Mouse (Mus musculus) natural killer cell, adult 2 months (primary cell): ENCODE results near the gene Pak6.
A peak's percentile ranks its signal among the peaks of the same experiment; 100 is the strongest.

Experiments used
- DNase-seq, 2 experiments: peaks; one replicate each; pipeline ENCODE4 v3.0.0; 2022; ENCODE audit warnings: low spot score in 2 of 2

Gene Pak6

DNA sequence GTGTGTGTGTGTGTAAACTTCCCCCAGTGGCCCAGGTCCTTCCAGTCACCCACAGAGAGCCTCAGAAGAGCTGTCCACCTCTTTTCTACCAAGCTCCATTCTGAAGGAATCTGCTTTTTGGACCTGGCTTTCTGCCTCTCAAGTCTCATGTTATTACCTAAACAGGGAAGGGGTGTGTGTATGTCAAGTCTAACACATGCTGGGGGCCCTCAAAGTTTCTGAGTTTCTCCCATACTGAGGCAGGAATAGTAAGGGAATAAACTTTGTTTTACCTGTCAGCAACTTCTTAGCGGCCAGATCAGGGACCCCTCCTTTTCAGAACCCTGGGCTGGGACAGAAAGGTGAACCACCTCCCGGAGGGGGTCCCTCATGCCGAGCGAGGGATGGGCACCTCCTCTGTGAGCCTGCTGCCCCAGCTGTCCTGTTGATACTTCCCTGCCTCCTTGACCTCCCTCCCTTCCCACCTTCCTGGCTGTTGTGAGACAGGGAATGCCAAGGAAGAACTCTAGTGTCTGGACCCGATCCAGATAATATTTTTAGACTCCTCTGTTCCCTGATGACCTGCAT is 34.3 kb downstream of the Pak6 start:
- no peak for DNase-seq

- no peak for DNase-seq
Measured at GRCm38 (mm10) chr2:118697955-118698354, 34.9 kb downstream of the Pak6 start.

- DNase-seq: peak; percentile 73 to 80
Measured at GRCm38 (mm10) chr2:118700179-118701062, 37.3 kb downstream of the Pak6 start.

DNA sequence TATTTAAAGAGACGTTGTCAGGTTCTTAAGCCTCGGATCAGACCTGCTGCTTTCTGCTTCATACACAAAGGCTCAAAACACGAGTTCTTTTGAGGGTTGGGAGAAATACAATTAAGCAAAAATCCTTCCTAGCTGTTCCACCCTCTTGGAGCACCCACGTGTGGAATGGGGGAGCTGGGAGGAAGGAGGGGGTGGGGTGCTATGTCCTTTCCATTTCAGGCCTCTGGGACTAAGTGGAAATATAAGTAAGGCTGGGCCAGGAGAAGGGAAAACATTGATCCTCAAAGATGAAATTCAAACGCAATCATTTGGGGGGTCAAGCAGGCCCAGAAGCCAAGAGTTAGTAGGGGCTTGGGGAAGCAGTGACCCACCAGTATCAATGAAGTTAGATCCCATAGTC is 38.1 kb downstream of the Pak6 start:
- no peak for DNase-seq

DNA sequence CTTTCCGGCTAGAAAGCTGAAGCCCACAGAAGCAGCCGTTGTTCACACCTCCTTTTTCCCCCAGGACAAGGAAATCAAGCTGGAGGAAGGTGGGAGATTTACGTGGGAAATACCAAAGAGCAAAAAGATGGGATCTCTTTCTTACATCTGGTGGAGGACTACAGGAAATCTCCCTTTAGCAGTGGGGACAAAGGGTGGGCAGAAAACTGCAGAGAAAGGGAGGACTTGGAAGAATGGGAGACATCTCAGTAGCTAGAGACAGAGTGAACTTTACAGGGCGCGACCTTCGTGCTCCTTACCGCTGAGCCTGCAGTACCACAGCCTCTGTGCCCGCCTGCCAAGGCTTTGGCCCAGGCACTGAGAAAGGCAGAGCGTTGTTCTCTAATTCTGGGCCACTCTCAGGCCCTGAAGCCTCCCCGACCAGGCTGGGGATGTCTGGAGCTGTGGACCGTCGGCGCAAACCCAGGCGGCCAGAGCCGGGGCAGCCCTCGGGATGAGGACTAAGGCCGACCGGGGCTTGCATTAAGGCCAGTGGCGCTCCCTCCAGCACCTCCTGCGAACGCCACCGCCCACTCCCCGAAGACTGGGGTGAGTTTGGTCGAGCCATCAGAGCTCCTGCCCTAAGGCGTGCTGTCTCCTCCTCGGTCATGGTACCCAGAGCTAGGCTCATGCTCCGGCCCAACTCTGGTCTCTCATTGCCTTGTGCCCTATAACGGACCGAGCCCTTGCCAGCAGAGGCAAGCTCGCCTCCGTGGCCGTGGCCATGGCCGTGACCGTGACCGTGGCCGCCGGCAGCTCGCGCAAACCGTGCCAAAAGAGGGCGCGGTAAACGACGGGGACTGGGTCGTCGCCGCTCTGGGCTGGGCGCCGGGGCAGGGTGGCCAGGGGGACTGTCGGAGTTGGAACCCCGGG is 39.1 kb downstream of the Pak6 start:
- no peak for DNase-seq

- peak in 1 of 2 experiments; percentile 28 for DNase-seq
Measured at GRCm38 (mm10) chr2:118702883-118703761, 40.0 kb downstream of the Pak6 start.

DNA sequence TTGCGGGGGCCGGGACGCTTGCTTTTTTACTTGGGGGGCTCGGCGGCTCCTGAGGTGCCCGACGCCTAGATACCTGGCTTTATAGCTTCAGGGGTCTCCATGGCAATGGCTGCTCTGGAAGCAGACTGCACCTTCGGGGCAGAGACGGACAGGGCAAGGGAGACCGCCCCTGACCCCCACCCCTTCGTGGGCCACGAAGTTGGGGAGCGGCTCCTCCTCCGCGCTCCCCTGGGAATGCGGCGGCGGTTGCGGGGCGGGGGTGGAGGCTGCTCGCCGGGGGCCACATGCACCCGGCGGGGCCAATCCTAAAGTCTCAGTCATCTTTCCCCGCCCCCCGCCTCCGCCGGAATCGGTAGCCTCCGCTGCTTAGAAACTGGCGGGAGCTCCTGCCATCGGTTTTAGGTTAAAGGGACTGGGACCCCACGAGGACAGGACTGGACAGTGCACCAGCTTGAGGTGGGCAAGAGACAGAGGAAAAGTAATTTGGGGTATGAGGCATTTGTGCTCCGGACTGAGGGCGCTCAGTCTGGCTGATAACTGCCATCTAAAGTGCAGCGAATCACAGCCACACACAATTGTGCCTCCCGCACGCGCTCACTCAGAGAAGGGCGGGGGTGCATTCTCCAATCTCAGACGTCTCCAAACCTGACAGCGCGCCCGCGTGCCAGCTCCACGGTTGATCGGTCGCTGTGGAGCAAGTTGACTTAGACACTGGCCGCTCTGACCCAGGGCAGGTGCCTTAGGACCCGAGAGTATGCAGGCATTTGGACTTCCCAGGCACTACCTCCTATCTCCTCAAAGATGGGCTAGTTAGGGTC is 41.0 kb downstream of the Pak6 start, which contains the start of gene Ankrd63:
Gene Ankrd63, minus strand, starts transcription at position 51 of the 818 bp plus-strand sequence.
- no peak for DNase-seq

DNA sequence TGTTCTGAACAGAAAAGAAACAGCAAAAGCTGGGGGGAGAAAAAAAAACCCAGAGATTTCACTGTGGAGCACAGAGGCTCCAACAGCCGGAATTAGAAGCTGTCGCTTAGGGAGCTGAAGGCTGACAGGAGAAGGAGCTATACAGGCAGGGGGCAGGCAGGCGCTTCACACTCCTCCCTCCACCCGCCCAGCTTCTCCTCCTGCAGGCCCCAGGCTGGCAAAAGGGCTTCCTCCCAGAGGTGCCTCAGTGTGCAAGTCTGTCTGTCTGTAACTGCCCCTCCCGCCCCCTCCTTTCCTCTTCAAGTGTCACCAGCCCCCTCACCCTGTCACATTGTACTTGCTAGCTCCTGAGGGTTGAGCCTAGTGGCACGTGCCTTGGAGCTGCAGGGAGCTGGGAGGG is 43.3 kb downstream of the Pak6 start:
- no peak for DNase-seq

GRCm38 (mm10) chr2:118708472-118708871 is 45.4 kb downstream of the Pak6 start:
- no peak for DNase-seq

DNA sequence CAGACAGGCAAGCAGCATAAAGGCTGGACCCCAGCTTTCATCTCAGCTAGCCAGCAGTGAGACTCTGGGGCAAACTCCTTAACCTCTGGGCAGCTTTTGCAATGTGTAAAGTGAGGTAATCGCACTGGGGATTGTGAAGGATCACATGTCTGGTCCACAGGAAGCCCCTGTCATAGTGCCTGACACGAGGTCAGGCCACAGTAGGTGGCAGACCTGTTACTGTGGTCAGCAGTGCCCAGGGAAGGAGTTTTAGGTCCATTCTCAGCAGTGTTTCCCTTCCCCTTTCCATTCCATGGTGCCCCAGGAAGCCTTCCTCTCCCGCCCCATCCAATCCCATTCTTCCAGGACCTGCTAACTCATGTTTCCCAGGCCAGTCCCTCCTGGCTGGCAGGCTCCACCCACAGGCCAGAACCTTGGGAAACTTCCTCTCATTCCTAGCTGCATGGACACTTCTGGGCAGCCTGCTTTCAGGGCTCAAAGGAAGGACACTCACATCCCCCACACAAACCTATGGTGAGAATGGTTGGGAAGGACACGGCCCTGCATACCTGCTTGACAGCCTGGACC is 46.6 kb downstream of the Pak6 start:
- DNase-seq: no peak

DNA sequence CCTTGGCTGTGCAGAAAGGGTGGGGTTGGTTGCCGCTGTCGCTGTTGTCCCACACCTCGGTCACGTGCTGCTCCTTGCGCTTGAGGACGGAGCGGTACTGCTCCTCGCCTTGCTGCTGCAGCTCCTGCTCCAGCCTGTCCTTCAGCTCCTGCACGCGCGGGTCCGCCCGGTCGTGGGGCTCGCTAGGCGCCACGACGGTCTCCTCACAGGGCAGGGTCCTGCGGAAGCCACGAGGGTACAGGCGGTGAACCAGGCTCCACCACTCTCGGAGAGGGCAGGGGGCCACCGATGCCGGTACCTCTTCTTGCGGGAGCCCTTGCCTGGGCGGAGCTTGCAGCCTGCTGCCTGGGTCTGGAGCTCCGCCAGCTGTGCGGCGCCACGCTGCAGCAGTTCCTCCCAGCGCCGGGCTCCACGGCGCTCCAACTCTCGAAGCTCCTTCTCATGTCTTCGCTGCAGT is 48.0 kb downstream of the Pak6 start:
- DNase-seq: no peak

DNA sequence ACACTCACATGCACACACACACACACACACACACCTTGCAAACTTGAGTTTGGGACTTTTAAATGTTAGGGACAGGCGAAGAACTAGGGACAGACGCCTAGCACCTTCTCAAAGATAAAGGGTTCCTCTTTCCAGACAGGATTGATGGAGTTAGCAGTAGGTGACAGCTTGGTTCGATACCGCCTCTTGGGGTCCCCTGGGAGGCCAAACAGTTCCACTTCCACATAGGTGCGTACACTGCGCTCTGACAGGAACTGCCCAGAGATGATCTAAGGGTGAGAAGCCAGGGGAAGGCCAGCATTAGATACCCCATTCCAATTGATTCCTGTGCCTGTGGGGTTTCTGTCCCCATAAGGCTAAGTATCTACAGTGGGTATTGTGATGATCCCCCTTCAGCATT is 50.5 kb downstream of the Pak6 start:
- no peak for DNase-seq

GRCm38 (mm10) chr2:118714230-118714629 is 51.1 kb downstream of the Pak6 start:
- no peak for DNase-seq

DNA sequence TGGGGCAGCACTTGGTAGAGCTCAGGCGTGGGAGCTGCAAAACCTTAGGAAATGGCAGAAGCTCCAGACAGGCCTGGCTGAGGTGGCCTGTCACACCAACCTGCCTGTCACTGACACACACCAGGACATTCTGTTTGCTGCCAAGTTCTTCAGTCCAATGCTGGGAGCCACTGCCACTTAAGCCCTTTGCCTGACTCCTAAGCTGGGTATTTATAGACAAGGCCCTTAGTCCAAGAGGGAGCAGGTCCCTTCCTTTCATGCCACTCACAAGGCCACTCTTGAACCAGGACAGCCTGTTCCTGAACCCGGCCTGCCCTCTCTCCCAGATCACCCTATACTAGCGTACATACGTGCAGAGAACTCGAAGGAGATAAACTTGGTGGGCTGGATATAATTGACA is 53.6 kb downstream of the Pak6 start:
- DNase-seq: no peak

GRCm38 (mm10) chr2:118723693-118724486 is 60.8 kb downstream of the Pak6 start:
- no peak for DNase-seq

DNA sequence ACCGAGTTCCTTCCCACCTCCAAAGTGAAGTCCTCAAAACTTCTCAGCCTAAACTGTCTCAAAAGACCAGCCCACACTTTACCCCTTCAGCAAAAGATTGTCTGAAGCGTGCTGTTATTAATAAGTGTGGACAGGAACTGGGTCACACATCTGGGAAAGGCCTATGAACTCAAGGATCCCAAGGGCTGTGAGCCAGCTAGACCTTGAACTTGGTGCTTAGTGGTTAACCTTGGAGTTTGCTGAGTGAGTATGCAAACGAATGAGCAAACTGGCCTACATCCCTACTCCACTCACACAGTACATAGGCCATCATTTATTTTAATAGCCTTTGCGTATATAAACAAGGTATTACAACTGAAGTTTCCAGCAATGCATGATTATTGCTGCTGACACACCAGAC is 62.4 kb downstream of the Pak6 start:
- no peak for DNase-seq

DNA sequence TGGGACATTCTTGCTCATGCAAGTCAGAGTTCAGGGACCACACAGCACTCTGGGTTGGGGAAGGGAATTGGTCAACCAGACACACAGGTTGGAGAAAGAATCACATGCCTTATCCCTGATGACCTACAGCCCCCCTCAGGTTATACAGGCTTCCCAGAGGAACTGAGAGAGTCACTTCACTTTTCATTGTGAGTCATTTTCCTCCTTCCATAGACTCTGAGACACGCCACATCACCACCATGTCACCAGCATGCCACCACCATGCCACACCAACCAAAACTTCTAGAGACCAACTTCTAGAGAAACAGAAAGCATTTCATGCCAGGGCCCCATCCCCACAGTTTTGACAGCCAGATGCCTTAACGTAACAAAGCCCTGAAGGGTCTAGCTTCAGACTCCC is 63.8 kb downstream of the Pak6 start:
- DNase-seq: no peak

DNA sequence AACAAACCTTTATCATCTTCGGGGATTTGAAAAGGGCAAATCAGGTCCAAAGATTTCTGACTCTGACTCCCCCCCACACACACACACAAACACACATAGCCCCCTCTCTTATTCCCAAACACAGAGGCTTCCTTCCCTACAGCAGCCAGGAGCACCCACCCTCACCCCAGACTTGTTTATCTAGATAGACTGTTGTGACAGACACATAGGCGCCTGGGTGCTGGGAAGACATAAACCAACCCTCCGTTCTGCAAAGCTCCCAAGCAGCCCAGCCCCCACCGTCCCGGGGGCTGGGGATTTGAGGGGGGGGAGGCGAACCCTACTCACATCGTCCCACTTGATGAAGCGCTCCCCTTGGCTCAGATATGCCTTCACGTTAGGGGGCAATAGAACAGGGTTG is 64.8 kb downstream of the Pak6 start:
- DNase-seq: no peak

GRCm38 (mm10) chr2:118728337-118728736 is 65.2 kb downstream of the Pak6 start, which contains the start of gene Plcb2:
Gene Plcb2 (minus strand): TSS chr2:118728438.
- DNase-seq: peak; percentile 34 to 44
